Mouse (Mus musculus) liver, postnatal 0 days (tissue): ENCODE measurements around the gene Trim17. TPM values are rescaled to one million over a fixed set of nuclear protein-coding genes. Genes with fewer than 3 reads are reported as not detected.

ENCODE experiments used
- ATAC-seq: fragments of 200-750 bp; cut with Nextera tagmentation; 2 replicates; pipeline ENCODE4 v1.8.0; 2017; ENCODE audit warnings: mild to moderate bottlenecking, moderate library complexity
- DNase-seq: peaks from one replicate; pipeline ENCODE4 v3.0.0-alpha.2; 2016
- H3K27ac ChIP-seq: fragments of 300-500 bp; sonication (generic); 2 replicates; pipeline ENCODE4 v1.5.1; 2014; ENCODE audit warnings: antibody characterized with exemption, moderate library complexity, mild to moderate bottlenecking, low read depth
- H3K27me3 ChIP-seq: fragments of 300-500 bp; sonication (generic); 2 replicates; pipeline ENCODE4 v1.6.1; 2014; ENCODE audit warnings: low read length, control low read depth, mixed read lengths; ENCODE audit not compliant: insufficient read depth
- H3K36me3 ChIP-seq: fragments of 300-500 bp; sonication (generic); replicated peaks from 2 replicates; pipeline ENCODE4 v1.6.1; 2014; ENCODE audit warnings: mild to moderate bottlenecking, control low read depth, low read length, moderate library complexity, mixed read lengths; ENCODE audit not compliant: insufficient read depth
- H3K4me1 ChIP-seq: fragments of 300-500 bp; sonication (generic); 2 replicates; pipeline ENCODE4 v1.6.1; 2014; ENCODE audit warnings: antibody characterized with exemption, mild to moderate bottlenecking, control low read depth; ENCODE audit not compliant: insufficient read depth
- H3K4me2 ChIP-seq: fragments of 300-500 bp; sonication (generic); 2 replicates; pipeline ENCODE4 v1.6.1; 2014; ENCODE audit warnings: low read depth, mild to moderate bottlenecking, low read length, moderate library complexity, mixed read lengths
- H3K4me3 ChIP-seq: fragments of 300-500 bp; sonication (generic); 2 replicates; pipeline ENCODE4 v1.5.1; 2014; ENCODE audit warnings: low read depth, low read length
- H3K9ac ChIP-seq: fragments of 300-500 bp; sonication (generic); replicated peaks from 2 replicates; pipeline ENCODE4 v1.6.1; 2014; ENCODE audit warnings: mild to moderate bottlenecking, moderate library complexity
- H3K9me3 ChIP-seq: fragments of 300-500 bp; sonication (generic); 2 replicates; pipeline ENCODE4 v1.6.1; 2016; ENCODE audit warnings: mild to moderate bottlenecking, control low read depth, low read length, mixed read lengths
- CTCF ChIP-seq: sonication (generic); IDR thresholded peaks from 2 replicates; pipeline ENCODE4 v1.5.1; 2016; ENCODE audit warnings: antibody characterized with exemption, low read depth
- EP300 ChIP-seq: IDR thresholded peaks from 2 replicates; pipeline ENCODE4 v1.6.1; 2016; ENCODE audit warnings: antibody characterized with exemption, low read depth, mild to moderate bottlenecking
- WGBS: fragments of 180-500 bp; shearing (Covaris S2); extraction: QIAGEN DNeasy Blood & Tissue Kit; methylation state at CpG from one replicate; pipeline ENCODE4 v1.1.7; 2014; ENCODE audit not compliant: insufficient replicate concordance; 5-methylcytosine and 5-hydroxymethylcytosine counted together
- polyA plus RNA-seq: library from polyadenylated mRNA; unstranded; fragments of >200 nt; fragmentation: Nextera tagmentation; extraction: Ambion mirVana; gene quantifications from 2 replicates; pipeline ENCODE4 v1.2.1, GENCODE M21; 2015

Trim17 gene
- polyA plus RNA-seq, 1 experiment from 2014 or later = 0.11 TPM

DNA sequence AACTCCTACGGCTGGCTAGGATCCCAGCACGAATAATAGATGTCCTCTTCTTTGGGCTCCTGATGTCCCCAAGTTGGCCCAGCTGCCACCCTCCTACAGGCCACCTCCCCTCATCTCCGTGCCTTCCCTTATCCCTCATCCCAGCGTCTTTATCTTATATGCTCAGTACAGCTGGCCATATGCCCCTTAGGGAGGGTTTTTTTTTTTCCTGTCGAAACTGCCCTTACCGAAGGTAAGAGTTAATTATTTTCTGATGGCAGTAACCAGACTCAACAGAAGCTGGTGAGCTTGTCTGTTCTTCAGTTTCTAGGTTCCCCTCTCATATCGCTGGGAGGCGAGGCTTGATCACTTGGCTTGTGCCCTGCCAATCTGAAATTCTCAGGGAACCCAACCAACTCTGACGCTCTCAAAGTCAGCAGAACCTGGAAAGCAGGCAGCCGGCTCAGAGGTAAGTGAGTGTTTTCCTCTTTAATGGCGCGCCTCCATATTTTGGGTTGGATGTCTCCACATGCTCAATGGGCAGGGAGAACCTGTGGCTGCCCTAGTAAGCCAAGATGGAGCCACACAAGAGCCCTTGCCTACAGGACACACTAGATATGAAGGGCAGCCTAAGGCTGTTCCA lies 36.6 kb upstream of the Trim17 start, which contains the start of gene Btnl10:
Gene Btnl10, plus strand, starts transcription at position 164 of the 622 bp plus-strand sequence.
- peaks cover 14% of the 10 kb centered on the region for H3K36me3 ChIP-seq
- H3K9ac ChIP-seq = peak within 1 kb of the TSS; percentile 72
- H3K4me1 ChIP-seq = peaks cover 22% of the 10 kb centered on the region
- H3K4me2 ChIP-seq = peak within 1 kb of the TSS; percentile 68
- H3K4me3 ChIP-seq = peak within 1 kb of the TSS; percentile 62
- peak; percentile 60 for DNase-seq
- no peaks in the 10 kb centered on the region for H3K9me3 ChIP-seq
- H3K27ac ChIP-seq = peak within 1 kb of the TSS; percentile 92
- H3K27me3 ChIP-seq = no peaks in the 10 kb centered on the region
- 0 out of 2 replicates have a peak, but pooled peaks have one; percentile 3 for TF ChIP-seq CTCF
- peak; percentile 94 for TF ChIP-seq EP300
- 51% methylated on average over 12 of the region's 12 CpGs for WGBS
- ATAC-seq = peak; percentile 83

DNA sequence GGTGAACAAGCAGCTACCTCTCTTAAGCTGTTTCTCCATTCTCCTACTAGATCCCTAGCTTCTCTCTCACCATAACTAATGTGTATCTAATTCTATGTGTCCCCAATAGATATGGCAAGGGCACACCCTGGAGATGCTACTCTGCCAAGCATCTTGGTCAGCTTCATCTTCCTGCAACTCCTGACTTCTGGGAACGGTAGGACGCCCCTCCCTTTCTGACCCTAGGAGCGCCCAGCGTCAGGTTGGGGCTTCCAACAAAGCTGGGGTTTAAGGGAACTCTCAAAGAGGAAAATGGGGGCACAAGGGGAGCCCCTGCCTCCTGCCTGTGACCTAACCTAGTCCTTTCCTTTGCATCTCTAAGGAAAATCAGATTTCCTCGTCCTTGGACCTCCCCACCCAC lies 35.7 kb upstream of the Trim17 start:
- Histone ChIP-seq H3K4me2 (peak overlapping the region; percentile 68), H3K36me3 (peaks cover 19% of the 10 kb centered on the region), H3K4me1 (peaks cover 17% of the 10 kb centered on the region), H3K27ac (peak overlapping the region; percentile 92), H3K9ac (peak overlapping the region; percentile 72), H3K27me3 (no peaks in the 10 kb centered on the region), H3K9me3 (no peaks in the 10 kb centered on the region), H3K4me3 (peak overlapping the region; percentile 62)
- DNase-seq (no peak), ATAC-seq (no peak)
- WGBS = 50% methylated on average over 5 of the region's 5 CpGs
- TF ChIP-seq CTCF (no peak), EP300 (no peak)

DNA sequence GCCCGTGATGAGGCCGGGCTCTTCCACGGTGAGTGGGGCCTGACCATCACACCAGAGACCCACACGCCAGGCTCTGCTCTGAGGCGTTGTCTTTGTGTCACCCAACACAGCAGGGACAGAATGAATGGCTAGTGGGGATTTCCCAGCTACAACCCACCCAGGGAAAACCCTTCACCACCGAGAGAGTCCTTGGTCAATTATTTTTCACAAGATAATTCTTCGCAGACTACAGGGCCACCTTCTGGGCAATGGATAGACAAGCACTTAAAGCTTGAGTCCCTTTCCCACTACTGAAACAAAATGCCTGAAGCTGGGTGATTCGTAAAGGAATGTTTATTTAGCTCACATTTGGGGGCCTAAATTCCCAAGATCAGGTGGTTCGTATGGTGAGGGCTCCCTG lies 32.1 kb upstream of the Trim17 start:
- ATAC-seq = no peak
- no peak for TF ChIP-seq EP300
- no peak for TF ChIP-seq CTCF
- Histone ChIP-seq H3K36me3 (peaks cover 19% of the 10 kb centered on the region), H3K4me2 (no peak overlapping the region), H3K27me3 (no peaks in the 10 kb centered on the region), H3K9me3 (no peaks in the 10 kb centered on the region), H3K4me3 (no peak overlapping the region), H3K27ac (no peak overlapping the region), H3K4me1 (peaks cover 2% of the 10 kb centered on the region), H3K9ac (no peak overlapping the region)
- WGBS = 84% methylated on average over 9 of the region's 9 CpGs
- DNase-seq = no peak

DNA sequence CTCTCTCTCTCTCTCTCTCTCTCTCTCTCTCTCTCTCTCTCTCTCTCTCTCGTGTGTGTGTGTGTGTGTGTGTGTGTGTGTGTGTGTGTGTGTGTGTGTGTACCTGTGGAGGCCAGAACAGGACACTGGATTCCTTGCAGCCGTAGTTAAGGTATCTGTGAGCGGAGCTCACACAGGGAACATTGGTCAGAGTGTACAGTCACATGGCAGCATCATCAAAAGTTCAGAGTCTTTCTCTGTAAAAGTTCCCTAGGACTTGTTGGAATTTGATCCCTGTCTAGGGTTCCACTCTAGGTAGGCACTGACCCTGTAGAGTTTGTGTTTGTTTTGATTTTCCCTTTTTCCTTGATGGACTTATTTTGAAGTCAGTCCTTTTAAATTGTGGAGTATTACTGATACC lies 27.8 kb upstream of the Trim17 start:
- H3K9me3 ChIP-seq = no peaks in the 10 kb centered on the region
- H3K4me1 ChIP-seq = peaks cover 27% of the 10 kb centered on the region
- ATAC-seq (no peak), DNase-seq (no peak)
- TF ChIP-seq CTCF = no peak
- TF ChIP-seq EP300 = no peak
- H3K36me3 ChIP-seq = peaks cover 22% of the 10 kb centered on the region
- WGBS = 80% methylated on average over 2 of the region's 3 CpGs
- H3K4me3 ChIP-seq = no peak overlapping the region
- no peak overlapping the region for H3K27ac ChIP-seq
- no peaks in the 10 kb centered on the region for H3K27me3 ChIP-seq
- no peak overlapping the region for H3K4me2 ChIP-seq
- H3K9ac ChIP-seq = no peak overlapping the region

DNA sequence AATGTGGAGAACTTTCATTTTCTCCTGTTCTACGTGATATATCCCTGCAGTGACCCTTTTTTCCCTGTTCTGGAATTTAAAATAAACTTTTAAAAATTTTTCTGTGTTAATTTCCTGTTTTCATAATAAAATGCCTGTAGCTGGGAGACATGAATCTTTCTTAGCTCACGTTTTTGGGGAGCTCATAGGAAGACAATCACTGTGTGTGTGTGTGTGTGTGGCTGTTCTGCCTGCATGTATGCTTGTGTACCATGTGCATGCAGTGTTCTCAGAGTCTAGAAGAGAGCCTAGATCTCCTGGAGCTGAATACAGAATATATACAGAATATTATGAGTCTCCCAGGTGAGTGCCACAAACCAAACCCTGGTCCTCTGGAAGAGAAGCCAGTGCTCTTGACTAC lies 27.4 kb upstream of the Trim17 start:
- no peak for ATAC-seq
- no peaks in the 10 kb centered on the region for H3K9me3 ChIP-seq
- DNase-seq = no peak
- peak overlapping the region; percentile 95; the same call in 1 of the 2 replicates for H3K27ac ChIP-seq
- peak overlapping the region; percentile 79; the same call in 1 of the 2 replicates for H3K4me2 ChIP-seq
- WGBS = 63% methylated on average over 2 of the region's 2 CpGs
- no peak overlapping the region for H3K9ac ChIP-seq
- H3K36me3 ChIP-seq = peaks cover 22% of the 10 kb centered on the region
- H3K4me3 ChIP-seq = no peak overlapping the region
- peaks cover 27% of the 10 kb centered on the region for H3K4me1 ChIP-seq
- TF ChIP-seq EP300 (no peak), CTCF (no peak)
- H3K27me3 ChIP-seq = no peaks in the 10 kb centered on the region

DNA sequence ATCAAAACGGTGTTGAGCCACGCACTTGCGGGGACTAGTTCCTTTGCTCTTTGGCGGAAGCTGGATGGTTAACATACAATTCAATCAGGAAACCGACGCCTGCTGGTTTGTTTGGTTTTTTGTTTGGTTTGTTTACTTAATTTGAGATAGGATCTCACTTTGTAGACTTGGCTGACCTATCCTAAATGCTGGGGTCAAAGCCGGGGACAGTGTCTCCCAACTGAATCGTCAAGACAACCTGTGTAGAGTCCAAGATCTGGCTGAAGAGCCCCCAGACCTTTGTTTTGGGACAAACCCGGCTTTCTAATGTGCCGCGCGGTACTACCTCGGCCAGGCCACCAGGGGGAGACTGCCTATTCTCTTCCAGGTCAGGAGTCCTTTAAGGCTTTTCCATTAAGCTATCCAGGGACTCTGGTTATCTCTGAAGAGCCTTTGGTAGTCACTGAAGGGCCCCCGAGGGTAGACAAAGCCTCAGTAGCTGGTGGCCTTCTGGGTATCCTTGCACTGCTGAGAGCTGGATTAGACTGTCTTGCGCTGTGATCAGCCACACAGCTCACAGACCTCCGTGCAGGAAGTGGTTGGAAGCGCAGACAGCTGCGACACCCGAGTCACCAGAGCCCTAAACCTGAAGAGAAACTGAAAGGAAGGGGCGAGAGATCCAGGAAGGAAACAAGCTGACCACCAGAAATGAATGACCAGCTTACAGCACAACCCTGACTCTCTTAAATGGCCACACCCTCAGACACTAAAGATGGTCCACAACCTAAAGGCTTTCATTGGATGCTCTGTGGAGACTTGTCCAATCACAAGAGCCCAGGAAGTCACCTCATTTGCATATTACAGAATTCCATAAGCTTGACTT lies 26.5 kb upstream of the Trim17 start:
- H3K4me2 ChIP-seq = peak overlapping the region; percentile 79
- H3K9me3 ChIP-seq = no peaks in the 10 kb centered on the region
- peak; percentile 90 for ATAC-seq
- peak overlapping the region; percentile 52 for H3K4me3 ChIP-seq
- H3K4me1 ChIP-seq = peaks cover 27% of the 10 kb centered on the region
- 8% methylated on average over 20 of the region's 20 CpGs for WGBS
- H3K27ac ChIP-seq = peak overlapping the region; percentile 95
- peaks cover 23% of the 10 kb centered on the region for H3K36me3 ChIP-seq
- TF ChIP-seq CTCF (peak; percentile 92), EP300 (peak; percentile 16; the same call in 1 of the 2 replicates)
- H3K27me3 ChIP-seq = no peaks in the 10 kb centered on the region
- DNase-seq = peak; percentile 87
- peak overlapping the region; percentile 70 for H3K9ac ChIP-seq
